Mouse (Mus musculus) forebrain, embryonic 16.5 days (tissue): Measurements from ENCODE around the gene C1s1. TPM values are rescaled to one million over a fixed set of nuclear protein-coding genes. Genes with fewer than 3 reads are reported as not detected.
"Not testable (repeated sequence)": the region's sequence is repeated elsewhere in the genome, so short reads cannot be mapped to it uniquely, and the experiment has no call there.

Source experiments
- ATAC-seq: fragments of 200-750 bp; cut with Nextera tagmentation; 2 replicates; pipeline ENCODE4 v1.8.0; 2017; ENCODE audit warnings: mild to moderate bottlenecking, moderate library complexity
- H3K27ac ChIP-seq: fragments of 300-500 bp; sonication (generic); 2 replicates; pipeline ENCODE4 v1.5.1; 2014; ENCODE audit warnings: low read length, control low read depth
- H3K27me3 ChIP-seq: fragments of 300-500 bp; sonication (generic); replicated peaks from 2 replicates; pipeline ENCODE4 v1.6.1; 2014; ENCODE audit warnings: low read length; ENCODE audit not compliant: control insufficient read depth, insufficient read depth
- H3K36me3 ChIP-seq: fragments of 300-500 bp; sonication (generic); 2 replicates; pipeline ENCODE4 v1.6.1; 2014; ENCODE audit not compliant: control insufficient read depth, insufficient read depth
- H3K4me1 ChIP-seq: fragments of 300-500 bp; sonication (generic); replicated peaks from 2 replicates; pipeline ENCODE4 v1.6.1; 2014; ENCODE audit warnings: low read length; ENCODE audit not compliant: control insufficient read depth, insufficient read depth
- H3K4me2 ChIP-seq: fragments of 300-500 bp; sonication (generic); 2 replicates; pipeline ENCODE4 v1.6.1; 2014; ENCODE audit warnings: mild to moderate bottlenecking, low read length, control low read depth
- H3K4me3 ChIP-seq: fragments of 300-500 bp; sonication (generic); replicated peaks from 2 replicates; pipeline ENCODE4 v1.5.1; 2014; ENCODE audit warnings: mild to moderate bottlenecking, low read length, control low read depth
- H3K9ac ChIP-seq: fragments of 300-500 bp; sonication (generic); replicated peaks from 2 replicates; pipeline ENCODE4 v1.6.1; 2014; ENCODE audit warnings: low read depth, low read length, control low read depth
- H3K9me3 ChIP-seq: fragments of 300-500 bp; sonication (generic); 2 replicates; pipeline ENCODE4 v1.6.1; 2016; ENCODE audit warnings: low read length; ENCODE audit not compliant: control insufficient read depth
- WGBS: fragments of 180-500 bp; shearing (Covaris S2); extraction: QIAGEN DNeasy Blood & Tissue Kit; methylation state at CpG from one replicate; pipeline ENCODE4 v1.1.7; 2014; 5-methylcytosine and 5-hydroxymethylcytosine counted together
- polyA plus RNA-seq: library from polyadenylated mRNA; unstranded; fragments of >200 nt; fragmentation: Nextera tagmentation; extraction: Ambion mirVana; gene quantifications from 2 replicates; pipeline ENCODE4 v1.2.1, GENCODE M21; 2015

C1s1 gene
- polyA plus RNA-seq, 1 experiment from 2014 or later = 0.29 TPM

DNA sequence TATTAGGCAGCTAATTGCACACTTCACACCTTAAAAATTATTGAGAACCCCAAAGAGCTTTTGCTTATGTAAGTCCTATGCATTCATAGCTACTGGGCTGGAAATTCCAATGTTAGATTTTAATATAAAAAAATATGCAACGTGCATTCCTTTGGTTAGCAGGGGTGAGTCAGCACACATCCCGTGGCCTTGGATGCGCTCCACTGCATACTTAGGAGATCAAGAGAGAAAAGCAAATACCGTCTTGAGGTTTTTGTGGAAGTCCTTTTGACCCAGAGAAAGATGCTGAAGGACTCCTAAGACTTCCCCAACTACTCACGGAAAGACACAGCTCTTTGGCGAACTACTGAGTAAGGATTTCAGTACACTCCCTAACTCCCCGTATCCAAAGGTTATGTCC lies 57.3 kb downstream of the C1s1 start:
- ATAC-seq = no peak
- Histone ChIP-seq H3K4me1 (no peaks in the 10 kb centered on the region), H3K9ac (no peak overlapping the region), H3K4me2 (peak overlapping the region; percentile 39; the same call in 1 of the 2 replicates), H3K9me3 (no peaks in the 10 kb centered on the region), H3K36me3 (no peaks in the 10 kb centered on the region), H3K4me3 (no peak overlapping the region), H3K27ac (no peak overlapping the region), H3K27me3 (no peaks in the 10 kb centered on the region)
- 85% methylated on average over 7 of the region's 7 CpGs for WGBS

DNA sequence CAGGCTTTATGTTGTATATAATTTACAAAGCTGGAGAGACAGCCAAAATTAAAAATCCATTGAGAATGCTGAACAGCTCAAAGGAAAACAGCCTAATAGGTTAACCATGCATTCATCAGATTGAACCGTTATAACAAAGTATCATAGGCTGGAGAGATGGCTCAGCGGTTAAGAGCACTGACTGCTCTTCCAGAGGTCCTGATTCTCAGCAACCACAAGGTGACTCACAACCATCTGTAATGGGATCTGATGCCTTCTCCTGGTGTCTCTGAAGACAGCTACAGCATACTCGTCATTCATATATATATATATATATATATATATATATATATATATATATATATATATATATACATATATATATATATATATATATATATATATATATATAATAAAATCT lies 58.3 kb downstream of the C1s1 start:
- H3K9me3 ChIP-seq, H3K36me3 ChIP-seq, H3K27me3 ChIP-seq, H3K4me2 ChIP-seq, H3K4me3 ChIP-seq, H3K9ac ChIP-seq, ATAC-seq, H3K4me1 ChIP-seq, H3K27ac ChIP-seq: not testable (repeated sequence)
- 79% methylated on average over 3 of the region's 3 CpGs for WGBS

GRCm38 (mm10) chr6:124481571-124481970 lies 60.6 kb downstream of the C1s1 start:
- no peaks in the 10 kb centered on the region for H3K36me3 ChIP-seq

More at GRCm38 (mm10) chr6:124481571-124481970, 60.6 kb downstream of the C1s1 start:
- Histone ChIP-seq H3K4me3 (no peak overlapping the region), H3K27me3 (no peaks in the 10 kb centered on the region), H3K9me3 (no peaks in the 10 kb centered on the region), H3K4me2 (no peak overlapping the region), H3K27ac (no peak overlapping the region), H3K9ac (no peak overlapping the region), H3K4me1 (no peaks in the 10 kb centered on the region)
- WGBS = 26% methylated on average over 6 of the region's 6 CpGs
- ATAC-seq = no peak

Other genes starting within 250 kb of the C1s1 start
- 0.38 and 1.2 TPM in 2 replicates for gene Cd163, start 237.7 kb downstream of the C1s1 start, polyA plus RNA-seq
- 92.2 and 92.5 TPM in 2 replicates for gene Pex5, start 127.3 kb downstream of the C1s1 start, polyA plus RNA-seq
- 62.8 and 90.9 TPM in 2 replicates for gene Clstn3, start 77.6 kb downstream of the C1s1 start, polyA plus RNA-seq
- gene C1rl, start 49.2 kb downstream of the C1s1 start, polyA plus RNA-seq = 0.10 and 0.11 TPM in 2 replicates
- gene C1ra, start 30.0 kb downstream of the C1s1 start, polyA plus RNA-seq = 0.11 and 0.55 TPM in 2 replicates
- gene C1rb, start 27.9 kb upstream of the C1s1 start, polyA plus RNA-seq = not detected in 2 replicates
- 0.08 and 0.21 TPM in 2 replicates for gene C1s2, start 93.7 kb upstream of the C1s1 start, polyA plus RNA-seq
- 35.9 and 36.7 TPM in 2 replicates for gene Lpcat3, start 120.7 kb upstream of the C1s1 start, polyA plus RNA-seq
- 142 and 150 TPM in 2 replicates for gene Emg1, start 169.8 kb upstream of the C1s1 start, polyA plus RNA-seq
- 250 and 252 TPM in 2 replicates for gene Phb2, start 170.0 kb upstream of the C1s1 start, polyA plus RNA-seq
- gene Ptpn6, start 196.4 kb upstream of the C1s1 start, polyA plus RNA-seq = 3.3 and 4.5 TPM in 2 replicates
- 614 and 641 TPM in 2 replicates for gene Grcc10, start 199.0 kb upstream of the C1s1 start, polyA plus RNA-seq
- not detected in 2 replicates for gene Gm45234, start 213.7 kb upstream of the C1s1 start, polyA plus RNA-seq
- 23.4 and 27.0 TPM in 2 replicates for gene Atn1, start 214.2 kb upstream of the C1s1 start, polyA plus RNA-seq
- gene Eno2, start 227.3 kb upstream of the C1s1 start, polyA plus RNA-seq = 44.9 and 63.3 TPM in 2 replicates
- 2.5 and 4.9 TPM in 2 replicates for gene Lrrc23, start 237.4 kb upstream of the C1s1 start, polyA plus RNA-seq